Mouse (Mus musculus): ENCODE results near the gene Lnx1.
A peak's percentile ranks its signal among the peaks of the same experiment; 100 is the strongest.

Gene Lnx1

DNA sequence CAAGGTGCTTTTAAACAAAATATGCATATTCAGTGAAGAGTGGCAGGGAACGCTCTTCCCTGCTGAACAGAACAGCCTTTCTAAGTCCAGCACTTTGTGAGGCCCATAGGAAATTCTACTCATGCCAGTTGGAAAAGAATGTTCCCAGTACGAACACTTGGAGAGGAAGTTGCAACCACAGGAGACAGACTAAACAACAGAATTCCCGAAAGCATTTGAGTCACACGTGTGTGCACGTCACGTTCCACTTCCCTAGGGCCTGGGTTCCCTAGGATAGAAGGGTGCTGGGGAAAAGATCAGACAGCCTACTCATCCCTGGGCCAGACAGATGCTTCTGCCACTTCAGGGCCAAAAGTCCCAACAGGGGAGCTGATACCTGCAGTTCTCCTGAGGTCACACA, 48.2 kb downstream of the Lnx1 start:
- peak; percentile 43 to 63 for DNase-seq (ENCODE audit: low spot score in 2 of 2)

DNA sequence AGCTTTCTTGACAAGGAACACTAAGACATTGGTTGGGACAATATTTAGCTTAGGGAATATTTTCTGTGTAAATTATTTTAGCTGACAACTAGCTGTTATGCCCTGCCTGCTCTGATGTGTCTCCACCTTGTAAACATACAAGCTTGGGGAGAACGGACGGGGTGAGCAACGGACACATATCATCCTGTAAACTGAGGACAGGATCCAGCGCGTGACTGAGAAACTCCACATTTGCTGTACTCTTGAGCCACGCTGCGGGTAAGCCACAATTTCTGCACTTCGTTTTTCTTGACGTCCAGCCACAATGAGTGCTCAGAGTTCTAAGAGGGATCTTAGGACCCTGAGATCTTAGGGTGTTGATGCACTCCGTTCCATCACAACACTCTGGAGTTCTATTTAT, 48.9 kb downstream of the Lnx1 start:
- DNase-seq (ENCODE audit: low spot score in 2 of 2), result no peak

DNA sequence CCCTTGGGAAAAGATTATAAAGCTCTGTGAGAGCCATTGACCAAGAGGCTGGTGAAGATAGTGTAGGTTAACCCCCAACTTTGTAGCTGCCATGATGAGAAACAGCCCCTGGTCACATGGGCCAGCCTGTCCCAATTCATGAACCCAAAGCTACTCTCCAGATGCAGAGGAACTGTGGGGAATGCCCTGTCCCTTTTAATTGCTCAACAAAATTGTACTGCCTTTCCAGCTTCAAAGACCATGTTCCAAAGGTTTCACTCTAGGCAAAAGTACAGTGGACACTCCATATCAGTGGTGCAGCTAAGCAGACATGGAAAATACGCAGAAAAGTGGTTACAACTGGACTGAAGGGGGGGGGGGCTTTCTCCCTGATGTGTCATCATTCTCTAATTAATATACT, 53.6 kb downstream of the Lnx1 start:
- DNase-seq (ENCODE audit: low spot score in 2 of 2), result no peak

- no peak for DNase-seq (ENCODE audit: low spot score in 2 of 2)
Measured at GRCm38 (mm10) chr5:74648216-74648615, 54.5 kb downstream of the Lnx1 start.

DNA sequence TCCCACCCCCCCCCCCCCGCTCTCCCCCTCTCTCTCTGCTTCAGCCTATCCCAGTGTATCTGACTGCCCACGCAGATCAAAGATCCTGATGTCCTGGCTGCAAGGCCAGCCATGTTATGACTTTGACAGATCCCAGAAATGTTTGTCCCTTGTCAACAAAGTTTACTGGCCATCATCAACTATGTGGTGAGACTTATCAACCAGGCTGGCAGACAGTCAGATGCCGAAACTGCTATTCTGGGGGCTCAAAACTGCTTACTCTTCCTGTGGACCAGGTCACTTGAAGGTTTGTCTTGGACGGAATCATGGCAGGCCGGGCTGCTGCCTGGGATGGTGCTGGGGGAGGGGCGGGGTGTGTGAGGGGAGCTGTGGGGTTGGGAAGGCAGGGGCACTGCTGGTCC, 55.1 kb downstream of the Lnx1 start:
- DNase-seq (ENCODE audit: low spot score in 2 of 2), result no peak

- no peak for DNase-seq (ENCODE audit: low spot score in 2 of 2)
Measured at GRCm38 (mm10) chr5:74642291-74642690, 60.4 kb downstream of the Lnx1 start.

GRCm38 (mm10) chr5:74641000-74641399, 61.7 kb downstream of the Lnx1 start:
- peak; percentile 78 to 81 for DNase-seq (ENCODE audit: low spot score in 2 of 2)

GRCm38 (mm10) chr5:74640504-74640903, 62.2 kb downstream of the Lnx1 start:
- DNase-seq (ENCODE audit: low spot score in 2 of 2), result no peak

DNA sequence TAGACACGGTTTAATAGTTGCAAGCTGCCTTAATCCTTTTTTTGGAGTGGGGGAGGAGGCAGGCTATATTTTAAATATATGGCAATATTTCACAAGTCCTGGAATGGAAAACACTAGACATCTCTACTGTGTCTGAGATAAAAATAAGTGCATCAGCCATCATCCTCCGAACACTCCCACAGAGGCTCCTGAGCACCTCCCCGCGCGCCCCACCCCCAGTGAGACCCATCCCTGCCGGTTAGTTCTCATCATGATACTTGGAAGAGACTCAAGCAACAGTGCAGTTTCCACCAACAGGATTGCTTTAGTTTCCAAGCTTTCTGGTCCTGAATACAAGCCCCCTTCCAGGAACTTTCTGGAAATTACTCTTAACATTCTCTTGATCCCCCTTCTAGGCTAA, 63.2 kb downstream of the Lnx1 start:
- no peak for DNase-seq (ENCODE audit: low spot score in 2 of 2)

DNA sequence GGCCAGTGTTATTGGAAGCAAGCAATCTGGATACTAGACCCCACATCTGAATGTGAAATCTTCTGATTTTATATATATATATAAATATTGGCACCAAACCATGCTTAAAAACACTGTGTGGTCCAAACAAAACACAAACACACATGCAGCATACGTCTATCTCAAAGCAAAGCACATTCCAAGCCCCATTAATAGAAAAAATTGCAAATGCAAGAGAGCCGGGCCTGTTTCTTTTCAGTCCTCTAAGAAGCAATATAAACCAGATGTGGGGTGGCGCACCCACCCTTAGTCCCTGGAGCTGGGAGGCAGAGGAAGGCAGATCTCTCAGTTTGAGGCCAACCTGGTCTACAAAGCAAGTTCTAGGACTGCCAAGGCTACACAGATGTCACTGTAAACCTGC, 68.3 kb downstream of the Lnx1 start:
- no peak for DNase-seq (ENCODE audit: low spot score in 2 of 2)

- no peak for DNase-seq (ENCODE audit: low spot score in 2 of 2)
Measured at GRCm38 (mm10) chr5:74633453-74633852, 69.3 kb downstream of the Lnx1 start.

DNA sequence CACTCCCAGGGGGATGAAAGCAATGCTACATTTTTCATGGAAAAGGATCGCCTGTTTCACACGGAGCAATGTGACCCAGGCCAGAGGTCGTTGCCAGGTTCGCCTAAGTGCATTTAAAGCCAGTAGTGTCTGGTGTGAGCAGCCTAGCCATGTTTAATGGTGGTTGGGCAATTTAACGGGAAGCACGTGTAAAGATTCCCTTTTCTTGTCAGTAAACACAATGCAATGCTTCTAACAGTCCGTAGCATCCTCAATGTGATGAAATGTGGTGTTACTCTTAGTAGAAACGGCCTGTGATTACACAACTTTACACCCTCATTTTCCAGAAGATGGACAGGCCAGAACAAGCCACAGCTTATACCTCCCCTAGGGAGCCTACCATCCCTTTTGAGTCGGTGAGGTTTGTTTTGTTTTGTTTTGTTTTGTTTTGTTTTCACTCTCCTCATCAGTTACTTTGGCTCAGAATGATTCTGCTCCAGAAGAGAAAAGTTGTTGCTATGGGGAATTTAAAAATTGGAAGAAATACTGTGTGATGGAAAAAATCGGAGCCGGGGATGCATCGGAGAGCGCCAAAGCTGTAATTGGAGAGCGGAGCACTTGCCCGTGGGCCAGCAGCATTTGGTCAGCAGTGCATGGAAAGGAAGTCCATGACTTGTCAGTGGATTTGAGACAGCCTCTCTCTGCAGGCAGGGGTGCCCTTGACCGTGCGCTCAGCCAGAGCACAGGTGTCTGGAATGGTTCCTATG, 70.2 kb downstream of the Lnx1 start:
- DNase-seq (ENCODE audit: low spot score in 2 of 2), result peak; percentile 55 to 60

- DNase-seq (ENCODE audit: low spot score in 2 of 2), result no peak
Measured at GRCm38 (mm10) chr5:74628001-74628400, 74.7 kb downstream of the Lnx1 start.

- no peak for DNase-seq (ENCODE audit: low spot score in 2 of 2)
Measured at GRCm38 (mm10) chr5:74624385-74624784, 78.3 kb downstream of the Lnx1 start.

DNA sequence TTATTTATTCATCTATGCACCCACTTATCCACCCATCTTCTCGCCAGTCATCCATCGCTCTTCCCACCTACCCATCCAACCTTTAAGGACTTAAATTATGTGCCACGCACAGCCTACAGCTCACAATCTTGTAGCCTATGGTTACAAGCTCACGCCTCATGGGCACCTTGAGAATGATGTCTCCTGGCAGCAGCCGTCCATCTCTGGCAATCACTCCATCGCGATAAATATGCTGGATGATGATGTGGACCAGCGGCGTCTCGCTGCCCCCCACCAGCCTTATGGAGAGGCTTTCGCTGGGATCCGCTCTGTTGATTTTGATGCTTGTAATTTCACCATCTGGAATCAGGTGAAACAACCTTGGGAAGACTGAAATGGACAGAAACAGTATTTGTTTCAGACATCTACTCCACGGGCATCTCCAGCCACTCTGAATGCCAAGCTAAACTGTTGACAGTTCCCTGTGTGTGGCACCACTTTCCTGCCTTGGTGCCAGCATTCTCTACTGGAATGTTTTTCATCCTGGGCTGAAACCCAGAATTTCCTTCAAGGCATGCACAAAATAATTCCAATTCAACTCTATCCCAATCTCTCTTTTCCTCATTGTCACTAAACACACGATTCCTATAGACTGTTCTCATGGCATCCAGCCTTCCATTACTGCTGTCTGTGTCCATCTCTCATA, 79.3 kb downstream of the Lnx1 start:
- DNase-seq (ENCODE audit: low spot score in 2 of 2), result no peak

- DNase-seq (ENCODE audit: low spot score in 2 of 2), result no peak
Measured at GRCm38 (mm10) chr5:74621691-74622470, 80.8 kb downstream of the Lnx1 start.

DNA sequence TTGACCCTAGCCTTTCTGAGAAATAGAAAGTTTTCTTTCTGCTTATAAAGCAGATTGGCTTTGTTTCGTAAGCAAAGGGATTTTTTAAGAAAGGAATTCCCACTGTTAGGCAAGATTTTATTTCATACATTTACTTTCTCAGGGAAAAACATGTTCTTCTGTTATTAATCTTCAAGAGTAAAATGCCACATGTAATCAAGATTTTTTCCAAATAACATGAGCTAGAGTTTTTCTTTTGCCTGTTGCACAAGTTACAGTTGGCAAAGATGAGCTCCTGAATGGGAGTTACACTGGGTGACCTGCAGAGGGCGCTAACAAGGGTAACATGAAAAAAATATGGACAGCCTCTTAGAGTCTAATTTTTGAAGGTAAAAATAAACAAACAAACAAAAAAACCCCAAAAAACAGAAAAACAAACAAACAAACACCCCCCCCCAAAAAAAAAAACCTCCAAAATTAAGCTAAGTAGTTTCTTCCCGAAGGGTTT, 84.1 kb downstream of the Lnx1 start:
- no peak for DNase-seq (ENCODE audit: low spot score in 2 of 2)

- DNase-seq (ENCODE audit: low spot score in 2 of 2), result no peak
Measured at GRCm38 (mm10) chr5:74617816-74618572, 84.7 kb downstream of the Lnx1 start.

DNA sequence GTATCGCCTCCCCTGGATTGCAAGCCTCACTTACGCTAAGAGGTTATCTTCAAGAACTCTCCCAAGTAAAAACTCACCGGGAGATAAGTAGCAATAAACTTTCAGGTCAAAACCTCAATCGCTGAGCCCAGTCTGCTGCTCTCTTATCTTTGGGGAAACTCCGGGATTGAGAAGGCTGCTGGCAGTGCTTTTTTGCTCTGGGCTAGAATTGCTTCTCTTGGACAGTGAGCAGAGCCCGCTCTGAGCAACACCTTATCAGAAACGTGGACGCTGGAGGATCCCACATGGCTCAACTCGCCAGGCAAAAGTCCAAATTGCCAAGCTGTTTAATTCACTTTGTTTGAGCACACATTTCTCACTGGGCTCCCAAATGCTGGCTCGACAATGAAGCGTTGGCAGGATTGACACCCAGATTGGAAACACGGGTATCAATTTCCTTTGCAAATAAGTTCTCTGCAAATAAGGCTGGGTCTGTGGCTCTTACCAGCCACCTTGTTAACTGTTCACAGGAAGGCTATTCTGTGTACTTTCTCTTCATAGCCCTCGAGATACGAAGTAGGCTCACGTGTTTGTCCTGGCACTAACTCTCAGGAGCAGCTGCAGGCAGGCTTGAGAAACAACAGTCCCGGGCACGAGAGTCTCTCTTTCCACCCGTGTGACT, 89.1 kb downstream of the Lnx1 start:
- DNase-seq (ENCODE audit: low spot score in 2 of 2), result peak; percentile 44 to 47

GRCm38 (mm10) chr5:74612713-74613112, 90.0 kb downstream of the Lnx1 start:
- DNase-seq (ENCODE audit: low spot score in 2 of 2), result no peak

GRCm38 (mm10) chr5:74610511-74610910, 92.2 kb downstream of the Lnx1 start:
- no peak for DNase-seq (ENCODE audit: low spot score in 2 of 2)

Data from heart, adult 9 months (tissue).